Mouse (Mus musculus): ENCODE measurements around the gene Krtap28-13. TPM values are rescaled to one million over a fixed set of nuclear protein-coding genes. Genes with fewer than 3 reads are reported as not detected.

Krtap28-13 gene
- polyA plus RNA-seq, 1 experiment from 2014 or later = not detected

- Histone ChIP-seq H3K27ac (no peak overlapping the region), H3K27me3 (ENCODE audit: control insufficient read depth, insufficient read depth, low read length) (no peaks in the 10 kb centered on the region), H3K36me3 (replicated peaks; ENCODE audit: control insufficient read depth, insufficient read depth) (no peaks in the 10 kb centered on the region), H3K4me2 (replicated peaks) (peak overlapping the region; percentile 43), H3K4me1 (replicated peaks; ENCODE audit: control insufficient read depth, insufficient read depth, low read length) (no peaks in the 10 kb centered on the region), H3K4me3 (replicated peaks; ENCODE audit: low read length) (peak overlapping the region; percentile 15), H3K9me3 (ENCODE audit: control insufficient read depth, low read length) (no peaks in the 10 kb centered on the region), H3K9ac (peak overlapping the region; percentile 16; the same call in 1 of the 2 replicates)
- WGBS = 47% methylated on average over 11 of the region's 11 CpGs
- ATAC-seq (ENCODE audit: low FRiP score) (peak; percentile 93), DNase-seq (ENCODE audit: low spot score) (peak; percentile 88)
Observed at GRCm38 (mm10) chr1:83076190-83076917, 15.6 kb downstream of the Krtap28-13 start.

- Histone ChIP-seq H3K4me2 (replicated peaks) (no peak overlapping the region), H3K27ac (no peak overlapping the region), H3K9me3 (ENCODE audit: control insufficient read depth, low read length) (no peaks in the 10 kb centered on the region), H3K36me3 (replicated peaks; ENCODE audit: control insufficient read depth, insufficient read depth) (no peaks in the 10 kb centered on the region), H3K4me3 (replicated peaks; ENCODE audit: low read length) (no peak overlapping the region), H3K4me1 (replicated peaks; ENCODE audit: control insufficient read depth, insufficient read depth, low read length) (no peaks in the 10 kb centered on the region), H3K27me3 (ENCODE audit: control insufficient read depth, insufficient read depth, low read length) (no peaks in the 10 kb centered on the region), H3K9ac (no peak overlapping the region)
- 88% methylated on average over 6 of the region's 6 CpGs for WGBS
- ATAC-seq (ENCODE audit: low FRiP score) (no peak), DNase-seq (ENCODE audit: low spot score) (no peak)
Observed at GRCm38 (mm10) chr1:83077016-83077415, 16.3 kb downstream of the Krtap28-13 start.

DNA sequence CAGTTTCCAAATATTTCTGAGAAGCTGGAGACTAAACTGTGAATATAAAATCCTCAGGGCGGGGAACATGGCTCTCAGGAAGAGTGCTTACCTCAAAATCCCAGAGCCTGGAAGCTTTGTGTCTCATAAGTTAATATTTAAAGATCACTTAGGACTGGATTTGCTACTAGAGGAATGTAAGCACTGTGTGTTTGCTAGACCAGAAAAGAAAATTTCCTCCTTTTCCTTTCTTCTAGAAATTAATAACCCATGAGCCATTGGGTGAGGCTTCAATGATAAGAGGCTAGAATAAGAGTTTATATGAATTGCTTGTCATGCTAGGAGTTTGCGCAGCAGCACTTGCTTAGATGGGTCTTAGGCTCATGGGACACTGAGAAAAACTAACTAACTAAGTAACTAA lies 24.1 kb downstream of the Krtap28-13 start:
- H3K27me3 ChIP-seq (ENCODE audit: control insufficient read depth, insufficient read depth, low read length) = no peaks in the 10 kb centered on the region
- no peak overlapping the region for H3K9ac ChIP-seq
- 93% methylated on average over 2 of the region's 2 CpGs for WGBS
- no peaks in the 10 kb centered on the region for H3K36me3 ChIP-seq (replicated peaks; ENCODE audit: control insufficient read depth, insufficient read depth)
- no peak overlapping the region for H3K4me3 ChIP-seq (replicated peaks; ENCODE audit: low read length)
- no peak overlapping the region for H3K4me2 ChIP-seq (replicated peaks)
- H3K9me3 ChIP-seq (ENCODE audit: control insufficient read depth, low read length) = no peaks in the 10 kb centered on the region
- DNase-seq (ENCODE audit: low spot score) (no peak), ATAC-seq (ENCODE audit: low FRiP score) (no peak)
- H3K27ac ChIP-seq = no peak overlapping the region
- no peaks in the 10 kb centered on the region for H3K4me1 ChIP-seq (replicated peaks; ENCODE audit: control insufficient read depth, insufficient read depth, low read length)

DNA sequence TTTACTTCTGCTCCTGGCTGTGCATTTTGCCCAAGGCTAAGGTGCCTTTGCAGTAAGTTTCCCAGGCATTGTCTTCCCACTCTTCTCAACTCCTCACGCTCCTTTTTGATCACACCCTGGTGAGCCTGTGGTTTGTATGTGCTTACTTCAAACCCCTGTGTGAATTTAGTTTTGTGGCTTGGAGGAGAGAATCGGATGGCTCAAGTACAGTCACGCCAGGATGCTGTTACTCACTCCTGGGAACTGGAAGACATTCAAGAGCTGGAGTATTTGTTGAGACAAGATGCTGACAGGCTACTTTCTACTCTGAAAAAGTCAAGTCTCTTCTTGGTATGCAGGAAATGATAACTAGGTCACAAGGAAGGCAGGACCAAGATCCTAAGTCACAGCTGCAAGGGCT lies 30.5 kb downstream of the Krtap28-13 start:
- Histone ChIP-seq H3K4me1 (replicated peaks; ENCODE audit: control insufficient read depth, insufficient read depth, low read length) (no peaks in the 10 kb centered on the region), H3K4me2 (replicated peaks) (no peak overlapping the region), H3K27ac (no peak overlapping the region), H3K9me3 (ENCODE audit: control insufficient read depth, low read length) (no peaks in the 10 kb centered on the region), H3K36me3 (replicated peaks; ENCODE audit: control insufficient read depth, insufficient read depth) (no peaks in the 10 kb centered on the region), H3K4me3 (replicated peaks; ENCODE audit: low read length) (no peak overlapping the region), H3K27me3 (ENCODE audit: control insufficient read depth, insufficient read depth, low read length) (no peaks in the 10 kb centered on the region), H3K9ac (no peak overlapping the region)
- WGBS = 82% methylated on average over 3 of the region's 3 CpGs
- DNase-seq (ENCODE audit: low spot score) = no peak
- no peak for ATAC-seq (ENCODE audit: low FRiP score)

GRCm38 (mm10) chr1:83096935-83097334 lies 36.2 kb downstream of the Krtap28-13 start:
- WGBS = 86% methylated on average over 4 of the region's 4 CpGs

DNA sequence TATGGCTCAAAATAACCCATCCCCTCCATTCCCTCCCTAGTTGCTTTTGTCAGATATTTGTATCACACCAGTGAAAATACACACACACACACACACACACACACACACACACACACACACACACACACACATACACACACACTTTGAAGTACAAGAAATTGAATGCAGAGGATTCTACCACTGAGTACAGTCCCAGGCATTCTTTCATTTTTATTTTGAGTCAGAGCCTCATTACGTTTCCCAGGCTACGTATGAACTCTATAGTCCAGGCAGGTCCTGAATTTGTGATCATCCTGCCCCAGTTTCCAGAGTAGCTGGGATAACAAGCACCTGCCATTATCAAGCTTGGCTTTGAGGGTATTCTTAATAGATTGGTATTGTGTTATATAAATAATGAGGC lies 38.4 kb downstream of the Krtap28-13 start:
- H3K27ac ChIP-seq = no peak overlapping the region
- no peak for ATAC-seq (ENCODE audit: low FRiP score)
- H3K4me1 ChIP-seq (replicated peaks; ENCODE audit: control insufficient read depth, insufficient read depth, low read length) = 0 out of 2 replicates have a peak, but pooled peaks cover 4% of the 10 kb centered on the region
- H3K27me3 ChIP-seq (ENCODE audit: control insufficient read depth, insufficient read depth, low read length) = no peaks in the 10 kb centered on the region
- no peak overlapping the region for H3K9ac ChIP-seq
- no peaks in the 10 kb centered on the region for H3K9me3 ChIP-seq (ENCODE audit: control insufficient read depth, low read length)
- WGBS = 82% methylated on average over 2 of the region's 2 CpGs
- no peaks in the 10 kb centered on the region for H3K36me3 ChIP-seq (replicated peaks; ENCODE audit: control insufficient read depth, insufficient read depth)
- H3K4me2 ChIP-seq (replicated peaks) = no peak overlapping the region
- no peak for DNase-seq (ENCODE audit: low spot score)
- H3K4me3 ChIP-seq (replicated peaks; ENCODE audit: low read length) = no peak overlapping the region

More at GRCm38 (mm10) chr1:83096935-83097334, 36.2 kb downstream of the Krtap28-13 start:
- Histone ChIP-seq H3K36me3 (replicated peaks; ENCODE audit: control insufficient read depth, insufficient read depth) (no peaks in the 10 kb centered on the region), H3K27me3 (ENCODE audit: control insufficient read depth, insufficient read depth, low read length) (no peaks in the 10 kb centered on the region), H3K4me1 (replicated peaks; ENCODE audit: control insufficient read depth, insufficient read depth, low read length) (0 out of 2 replicates have a peak, but pooled peaks cover 4% of the 10 kb centered on the region), H3K27ac (no peak overlapping the region), H3K4me2 (replicated peaks) (no peak overlapping the region), H3K9ac (no peak overlapping the region), H3K4me3 (replicated peaks; ENCODE audit: low read length) (no peak overlapping the region), H3K9me3 (ENCODE audit: control insufficient read depth, low read length) (no peaks in the 10 kb centered on the region)
- no peak for ATAC-seq (ENCODE audit: low FRiP score)
- DNase-seq (ENCODE audit: low spot score) = no peak

DNA sequence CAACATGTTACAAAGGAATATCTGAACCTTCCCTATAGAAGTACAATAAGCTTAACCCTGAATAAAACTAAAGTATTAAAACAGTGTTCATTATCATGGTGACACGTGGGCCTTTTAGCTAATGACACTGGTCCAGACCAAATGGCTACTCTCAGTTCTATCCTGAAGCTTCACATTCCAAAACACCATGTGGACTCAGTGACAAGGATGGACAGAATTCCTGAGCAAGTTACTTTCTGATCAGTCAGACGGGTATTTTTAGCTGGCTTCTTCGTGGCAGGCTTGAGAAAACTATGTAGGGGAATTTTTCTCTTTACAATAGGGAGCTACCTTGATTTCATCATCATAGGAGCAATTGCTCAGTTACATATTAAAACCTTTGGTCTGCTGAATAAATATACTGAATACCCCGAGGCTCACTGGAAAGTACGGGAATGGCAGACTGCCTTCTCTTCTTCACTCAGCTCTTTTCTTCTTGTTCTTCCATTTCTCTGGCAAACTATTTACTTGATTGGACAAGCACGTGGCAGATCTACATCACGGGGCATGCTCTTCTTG lies 38.9 kb downstream of the Krtap28-13 start:
- no peak for ATAC-seq (ENCODE audit: low FRiP score)
- Histone ChIP-seq H3K9me3 (ENCODE audit: control insufficient read depth, low read length) (no peaks in the 10 kb centered on the region), H3K4me1 (replicated peaks; ENCODE audit: control insufficient read depth, insufficient read depth, low read length) (0 out of 2 replicates have a peak, but pooled peaks cover 4% of the 10 kb centered on the region), H3K4me2 (replicated peaks) (no peak overlapping the region), H3K9ac (no peak overlapping the region), H3K27ac (no peak overlapping the region), H3K4me3 (replicated peaks; ENCODE audit: low read length) (no peak overlapping the region), H3K36me3 (replicated peaks; ENCODE audit: control insufficient read depth, insufficient read depth) (no peaks in the 10 kb centered on the region), H3K27me3 (ENCODE audit: control insufficient read depth, insufficient read depth, low read length) (no peaks in the 10 kb centered on the region)
- WGBS = 86% methylated on average over 7 of the region's 7 CpGs
- DNase-seq (ENCODE audit: low spot score) = no peak

- H3K27ac ChIP-seq = no peak overlapping the region
- H3K4me2 ChIP-seq (replicated peaks) = no peak overlapping the region
- H3K4me1 ChIP-seq (replicated peaks; ENCODE audit: control insufficient read depth, insufficient read depth, low read length) = 0 out of 2 replicates have a peak, but pooled peaks cover 4% of the 10 kb centered on the region
- no peak overlapping the region for H3K4me3 ChIP-seq (replicated peaks; ENCODE audit: low read length)
- WGBS = 46% methylated on average over 3 of the region's 3 CpGs
- no peaks in the 10 kb centered on the region for H3K27me3 ChIP-seq (ENCODE audit: control insufficient read depth, insufficient read depth, low read length)
- H3K9ac ChIP-seq = no peak overlapping the region
- no peaks in the 10 kb centered on the region for H3K9me3 ChIP-seq (ENCODE audit: control insufficient read depth, low read length)
- DNase-seq (ENCODE audit: low spot score) = peak; percentile 54
- no peaks in the 10 kb centered on the region for H3K36me3 ChIP-seq (replicated peaks; ENCODE audit: control insufficient read depth, insufficient read depth)
- no peak; the same call in 1 of the 2 replicates for ATAC-seq (ENCODE audit: low FRiP score)
Observed at GRCm38 (mm10) chr1:83101891-83102290, 41.2 kb downstream of the Krtap28-13 start.

GRCm38 (mm10) chr1:83105464-83105863 lies 44.7 kb downstream of the Krtap28-13 start:
- no peaks in the 10 kb centered on the region for H3K27me3 ChIP-seq (ENCODE audit: control insufficient read depth, insufficient read depth, low read length)
- 0 out of 2 replicates have a peak, but pooled peaks cover 4% of the 10 kb centered on the region for H3K4me1 ChIP-seq (replicated peaks; ENCODE audit: control insufficient read depth, insufficient read depth, low read length)
- no peaks in the 10 kb centered on the region for H3K36me3 ChIP-seq (replicated peaks; ENCODE audit: control insufficient read depth, insufficient read depth)
- 84% methylated on average over 1 of the region's 1 CpGs for WGBS
- ATAC-seq (ENCODE audit: low FRiP score) = no peak
- no peak overlapping the region for H3K27ac ChIP-seq
- no peak overlapping the region for H3K4me2 ChIP-seq (replicated peaks)
- H3K9me3 ChIP-seq (ENCODE audit: control insufficient read depth, low read length) = no peaks in the 10 kb centered on the region
- no peak for DNase-seq (ENCODE audit: low spot score)
- no peak overlapping the region for H3K9ac ChIP-seq
- no peak overlapping the region for H3K4me3 ChIP-seq (replicated peaks; ENCODE audit: low read length)

All from hindbrain, embryonic 14.5 days (tissue).